Mouse (Mus musculus) kidney, adult 8-10 months (tissue): ENCODE results near the gene 4430402I18Rik.
A peak's percentile ranks its signal among the peaks of the same experiment; 100 is the strongest.
"Not testable (repeated sequence)": the region's sequence is repeated elsewhere in the genome, so short reads cannot be mapped to it uniquely, and the experiment has no call there.

Source experiments
- DNase-seq, 2 experiments: peaks; one replicate each; pipeline ENCODE4 v3.0.0; 2022

Gene 4430402I18Rik

DNA sequence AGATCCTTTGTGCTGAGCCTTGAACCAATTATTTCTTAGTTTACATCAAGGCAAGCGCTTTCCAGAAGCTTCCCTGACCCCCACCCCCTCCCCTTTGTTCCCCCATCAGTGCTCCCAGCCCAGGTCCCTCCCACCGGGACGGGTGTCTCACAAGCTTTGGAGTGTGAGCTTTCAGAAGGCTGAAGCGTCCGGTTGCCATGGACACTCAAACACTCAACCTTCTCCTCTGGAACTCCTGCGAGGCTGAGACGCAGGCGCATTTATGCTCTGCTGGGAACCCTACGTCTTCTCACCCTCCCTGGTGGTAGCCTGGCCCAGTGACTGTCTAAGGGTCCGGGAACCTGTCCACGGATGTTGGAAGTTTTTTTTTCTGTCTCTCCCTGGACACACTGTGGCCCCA is at the start of gene 4430402I18Rik:
Gene 4430402I18Rik (minus strand): TSS at position 149 of the 400 bp plus-strand sequence.
- no peak for DNase-seq

DNA sequence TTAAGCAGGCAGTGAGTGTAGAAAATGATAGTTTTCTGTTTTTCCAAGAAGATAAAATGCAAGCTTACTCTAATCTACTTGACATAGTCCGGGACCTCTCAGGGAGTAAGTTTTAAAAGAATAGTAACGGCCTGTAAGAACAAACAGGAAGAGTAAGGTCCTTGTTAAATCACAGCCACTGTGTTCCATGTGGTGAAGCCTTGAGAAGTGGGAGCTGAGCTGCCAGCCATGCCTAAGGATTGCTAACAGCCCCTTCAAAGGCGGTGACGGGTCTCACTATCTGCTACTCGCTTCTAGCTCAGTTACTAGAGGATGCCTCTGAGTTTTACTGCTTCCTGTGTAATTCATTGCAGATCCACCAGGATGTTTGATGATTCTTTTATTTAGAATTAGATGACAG is 49.2 kb upstream of the 4430402I18Rik start:
- DNase-seq: no peak

GRCm38 (mm10) chr19:29016204-29016765 is 48.7 kb upstream of the 4430402I18Rik start:
- DNase-seq: no peak

GRCm38 (mm10) chr19:29015410-29016203 is 48.0 kb upstream of the 4430402I18Rik start:
- DNase-seq: no peak

- DNase-seq: peak in 1 of 2 experiments; percentile 28
Observed at GRCm38 (mm10) chr19:29014466-29015055, 47.0 kb upstream of the 4430402I18Rik start.

DNA sequence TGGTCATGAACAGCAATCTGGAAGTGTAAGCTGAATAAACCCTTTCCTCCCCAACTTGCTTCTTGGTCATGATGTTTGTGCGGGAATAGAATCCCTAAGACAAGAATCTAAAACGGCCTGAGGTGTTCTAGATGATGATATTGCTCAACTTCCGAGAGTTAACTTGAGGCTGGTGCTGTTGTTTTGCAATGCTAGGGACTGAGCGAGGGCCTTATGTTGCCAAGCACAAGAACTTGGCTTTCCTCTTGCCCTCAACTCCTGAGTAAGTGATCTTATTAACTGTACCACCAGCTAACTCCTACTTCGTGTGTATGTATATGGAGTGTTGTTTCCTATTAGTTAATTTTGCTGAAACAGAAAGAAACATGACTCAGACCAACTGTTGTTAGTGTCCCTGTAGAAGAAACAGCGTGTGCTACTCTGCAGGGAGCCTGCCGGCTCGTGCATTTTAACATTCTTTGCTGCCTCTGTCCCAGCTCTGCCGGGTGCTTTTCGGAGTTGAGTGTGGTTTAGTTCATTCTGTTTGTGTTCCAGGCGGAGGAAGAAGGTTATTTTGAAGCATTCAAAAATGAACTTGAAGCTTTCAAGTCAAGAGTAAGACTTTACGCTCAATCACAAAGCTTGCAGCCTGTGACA is 43.9 kb upstream of the 4430402I18Rik start:
- no peak for DNase-seq

- DNase-seq: no peak
Observed at GRCm38 (mm10) chr19:29009046-29009445, 41.4 kb upstream of the 4430402I18Rik start.

DNA sequence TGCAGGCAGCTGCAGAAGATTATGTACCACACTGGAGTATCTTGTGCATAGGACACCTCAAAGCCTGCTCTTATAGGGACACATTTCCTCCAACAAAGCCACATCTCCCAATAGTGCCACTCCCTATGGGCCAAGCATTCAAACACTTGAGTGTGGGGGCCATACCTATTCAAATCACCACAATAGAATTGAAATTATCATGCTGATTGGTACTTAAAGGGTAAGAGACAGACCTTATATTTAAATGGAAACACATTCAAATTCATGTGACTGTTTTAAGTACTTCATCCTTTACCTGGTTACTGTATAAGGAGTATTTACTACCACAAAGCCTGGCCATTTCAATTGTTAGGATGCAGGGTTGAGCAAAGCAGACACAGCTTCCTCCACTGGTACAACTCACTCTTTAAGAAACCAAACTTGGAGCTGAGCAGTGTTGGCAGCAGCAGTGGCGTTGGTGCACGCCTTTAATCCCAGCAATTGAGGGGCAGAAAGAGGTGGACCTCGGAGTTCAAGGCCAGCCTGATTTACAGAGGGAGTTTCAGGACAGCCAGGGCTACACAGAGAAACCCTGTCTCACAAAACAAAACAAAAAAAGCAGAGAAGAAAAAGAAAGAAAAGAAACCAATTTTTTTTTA is 40.6 kb upstream of the 4430402I18Rik start:
- DNase-seq: no peak

GRCm38 (mm10) chr19:29000321-29000720 is 32.7 kb upstream of the 4430402I18Rik start:
- DNase-seq: not testable (repeated sequence)

GRCm38 (mm10) chr19:28997976-28998630 is 30.5 kb upstream of the 4430402I18Rik start:
- DNase-seq: no peak

- no peak for DNase-seq
Observed at GRCm38 (mm10) chr19:28995366-28995765, 27.8 kb upstream of the 4430402I18Rik start.

GRCm38 (mm10) chr19:28994870-28995269 is 27.3 kb upstream of the 4430402I18Rik start:
- DNase-seq: no peak

GRCm38 (mm10) chr19:28991391-28991790 is 23.8 kb upstream of the 4430402I18Rik start:
- no peak for DNase-seq

DNA sequence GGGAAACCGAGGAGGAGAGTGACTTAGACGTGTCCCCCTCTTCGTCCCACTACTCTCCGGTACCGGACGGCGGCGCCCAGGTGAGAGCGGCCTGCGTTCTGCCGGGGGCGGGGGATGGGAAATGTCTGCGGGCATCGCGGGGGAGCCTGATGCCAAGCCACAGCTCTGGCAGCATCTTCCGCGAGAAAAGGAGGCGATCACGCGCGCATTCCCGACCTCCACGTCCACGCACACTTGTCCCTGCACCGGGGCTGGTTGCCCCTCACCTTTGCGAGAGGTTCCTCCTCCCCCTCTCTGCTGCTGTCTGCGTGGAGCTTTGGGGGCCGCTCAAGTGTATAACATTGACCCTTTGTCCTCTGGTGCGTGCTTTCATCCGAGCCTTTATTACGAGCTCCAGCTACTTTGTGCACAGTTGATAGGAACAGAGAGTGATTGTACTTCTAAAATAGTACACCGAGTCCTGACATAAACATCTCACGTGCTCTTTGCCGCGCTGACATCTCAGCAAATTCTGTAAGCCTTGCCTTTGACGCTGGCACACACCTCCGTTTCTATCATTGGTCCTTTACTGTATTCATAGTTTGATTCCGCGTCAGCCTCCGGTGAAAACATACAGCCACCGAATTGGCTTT is 23.1 kb upstream of the 4430402I18Rik start:
- DNase-seq: peak in 1 of 2 experiments; percentile 45

DNA sequence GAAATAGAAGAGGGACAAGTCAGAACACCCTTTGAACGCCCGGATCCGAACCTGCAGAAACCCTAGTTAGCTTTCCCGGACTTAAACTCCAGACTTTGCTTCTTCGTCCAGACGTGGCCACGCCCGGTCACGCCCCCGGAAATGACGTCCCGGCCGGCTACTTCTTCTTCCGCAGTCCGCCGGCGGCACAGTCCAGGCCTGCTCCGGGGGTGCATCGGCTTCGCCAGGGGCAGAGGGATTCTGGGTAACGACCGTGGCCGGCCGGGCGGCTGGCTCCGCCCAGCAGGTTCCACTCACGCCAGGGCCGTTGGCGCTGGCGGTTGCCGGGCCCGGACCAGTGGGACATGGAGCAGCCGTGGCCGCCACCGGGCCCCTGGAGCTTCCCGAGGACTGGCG is 22.6 kb upstream of the 4430402I18Rik start, which contains the start of gene Cdc37l1:
Gene Cdc37l1 (plus strand): TSS at position 159 of the 396 bp plus-strand sequence.
- peak; percentile 98 to 99 for DNase-seq

DNA sequence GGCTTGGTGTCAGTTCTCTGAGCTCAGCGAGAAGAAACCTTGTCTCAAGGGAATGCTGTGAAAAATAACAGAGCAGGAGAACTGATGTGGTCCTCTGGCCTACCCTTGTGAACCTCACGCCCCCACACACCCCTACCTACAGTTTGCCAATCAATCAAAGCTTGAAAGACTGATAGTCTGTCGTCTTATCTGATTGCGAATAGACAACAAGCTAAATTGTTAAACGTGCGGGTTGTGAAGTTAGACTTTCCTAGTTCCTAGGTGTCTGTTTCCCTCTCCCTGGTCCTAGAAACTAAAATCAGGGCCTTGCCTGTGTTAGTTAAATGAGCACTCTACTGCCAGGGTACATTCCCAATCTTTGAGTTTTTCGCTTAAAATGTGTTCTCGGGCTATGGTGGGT is 21.9 kb upstream of the 4430402I18Rik start:
- DNase-seq: no peak

GRCm38 (mm10) chr19:28982617-28983016 is 15.0 kb upstream of the 4430402I18Rik start:
- no peak for DNase-seq

- DNase-seq: peak; percentile 75 to 91
Observed at GRCm38 (mm10) chr19:28974862-28975611, 7.4 kb upstream of the 4430402I18Rik start.

GRCm38 (mm10) chr19:28970251-28970650 is 2.7 kb upstream of the 4430402I18Rik start:
- no peak for DNase-seq

DNA sequence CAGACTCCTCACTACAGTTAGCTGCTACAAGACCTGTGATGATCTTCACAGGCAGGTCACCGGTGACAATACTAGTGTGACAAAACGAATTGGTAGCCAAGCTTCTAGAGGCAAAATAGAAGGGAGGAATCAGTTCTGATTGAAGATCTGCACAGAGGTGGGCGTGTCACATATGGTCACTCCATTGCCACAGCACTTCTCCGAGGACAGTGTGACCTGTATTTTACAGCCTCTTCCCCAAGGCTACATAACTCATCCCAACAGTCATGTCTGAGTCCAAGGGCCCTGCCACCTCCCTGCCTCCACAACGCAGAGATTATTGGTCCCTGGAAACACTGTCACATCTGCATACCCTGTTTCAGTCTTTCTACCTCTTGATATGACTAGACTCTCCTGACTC is 1.6 kb upstream of the 4430402I18Rik start:
- DNase-seq: no peak

- no peak for DNase-seq
Observed at GRCm38 (mm10) chr19:28968178-28968577, 578 bp upstream of the 4430402I18Rik start.
